Mouse (Mus musculus) kidney, postnatal 36 days (tissue): ENCODE measurements at regions not wholly inside any gene's neighbourhood (a gene's known extent, or its start where the extent isn't known, plus 50 kb on each side); places are given as distances from the start of the nearest gene placed in this dataset.

Experiments
- DNase-seq, 2 experiments: peaks; one replicate each; pipeline ENCODE4 v3.0.0; 2021 to 2022; ENCODE audit warnings: mixed read lengths in 2 of 2

GRCm38 (mm10) chr17:84890871-84891599 lies 65.5 kb upstream of the Ppm1b start:
- no peak for DNase-seq

- DNase-seq: no peak
Measured at GRCm38 (mm10) chr17:84893273-84894033, 63.1 kb upstream of the Ppm1b start.

GRCm38 (mm10) chr17:84895526-84895925 lies 61.0 kb upstream of the Ppm1b start:
- no peak for DNase-seq

GRCm38 (mm10) chr17:84896572-84896971 lies 60.0 kb upstream of the Ppm1b start:
- peak in 1 of 2 experiments; percentile 16 for DNase-seq

GRCm38 (mm10) chr17:84898407-84898806 lies 58.1 kb upstream of the Ppm1b start:
- no peak for DNase-seq

GRCm38 (mm10) chr17:84903625-84904337 lies 52.8 kb upstream of the Ppm1b start:
- no peak for DNase-seq
